Mouse (Mus musculus) macrophage (primary cell): ENCODE measurements around the gene Spryd7. TPM values are rescaled to one million over a fixed set of nuclear protein-coding genes. Genes with fewer than 3 reads are reported as not detected.
"Not testable (repeated sequence)": the region's sequence is repeated elsewhere in the genome, so short reads cannot be mapped to it uniquely, and the experiment has no call there.

ENCODE experiments used
- H3K27ac ChIP-seq: fragments of 350-480 bp; formaldehyde crosslinking; 2 replicates; pipeline ENCODE4 v1.9.0; 2021
- H3K36me3 ChIP-seq: fragments of 350-480 bp; formaldehyde crosslinking; 2 replicates; pipeline ENCODE4 v1.9.0; 2021; ENCODE audit errors: inconsistent target
- H3K4me3 ChIP-seq: fragments of 350-480 bp; formaldehyde crosslinking; 2 replicates; pipeline ENCODE4 v1.9.0; 2021; ENCODE audit errors: inconsistent target
- H3K79me2 ChIP-seq: fragments of 350-480 bp; formaldehyde crosslinking; 2 replicates; pipeline ENCODE4 v1.9.0; 2021; ENCODE audit errors: inconsistent target
- WGBS: methylation state at CpG from one replicate; pipeline ENCODE4 v1.1.7; 2026; ENCODE audit warnings: inconsistent platforms; ENCODE audit not compliant: missing documents; 5-methylcytosine and 5-hydroxymethylcytosine counted together
- polyA plus RNA-seq: library from polyadenylated mRNA; stranded (reverse); fragments of 250-400 nt; gene quantifications from 3 replicates; pipeline ENCODE4 v1.2.4, GENCODE M21; 2018; ENCODE audit warnings: inconsistent platforms

Spryd7 gene
- polyA plus RNA-seq, 1 experiment from 2014 or later, result 22.4 TPM

- 64% methylated on average over 2 of the region's 2 CpGs for WGBS
- Histone ChIP-seq H3K36me3 (no peaks in the 10 kb centered on the region), H3K4me3 (no peak overlapping the region), H3K27ac (no peak overlapping the region), H3K79me2 (no peaks in the 10 kb centered on the region)
Observed at GRCm38 (mm10) chr14:61569344-61569743, 12.7 kb upstream of the Spryd7 start.

- not testable (repeated sequence) for H3K4me3 ChIP-seq, H3K27ac ChIP-seq, H3K79me2 ChIP-seq, H3K36me3 ChIP-seq
- 85% methylated on average over 4 of the region's 4 CpGs for WGBS
Observed at GRCm38 (mm10) chr14:61566211-61566610, 9.5 kb upstream of the Spryd7 start.

DNA sequence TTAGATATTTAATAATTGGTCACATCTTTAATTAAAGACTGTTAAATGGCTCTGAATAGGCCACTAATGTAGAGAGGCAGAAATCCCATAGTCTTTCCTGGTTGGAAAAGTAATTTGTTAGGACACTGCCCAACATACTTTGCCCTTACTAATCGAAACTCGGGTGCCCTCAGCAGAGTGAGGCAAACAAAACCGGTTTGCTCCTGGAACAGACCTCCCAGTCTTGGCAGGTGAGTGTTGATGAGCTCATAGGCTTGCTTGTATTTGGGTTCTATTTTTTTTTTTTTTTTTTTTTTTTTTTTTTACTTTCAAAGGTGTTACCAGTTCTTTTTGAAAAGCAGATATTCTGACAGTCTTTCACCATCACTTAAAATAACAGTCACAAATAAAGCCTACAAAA, 3.2 kb upstream of the Spryd7 start:
- Histone ChIP-seq H3K79me2 (peaks cover 15% of the 10 kb centered on the region), H3K4me3 (no peak overlapping the region), H3K36me3 (no peaks in the 10 kb centered on the region), H3K27ac (no peak overlapping the region)
- 91% methylated on average over 3 of the region's 3 CpGs for WGBS

DNA sequence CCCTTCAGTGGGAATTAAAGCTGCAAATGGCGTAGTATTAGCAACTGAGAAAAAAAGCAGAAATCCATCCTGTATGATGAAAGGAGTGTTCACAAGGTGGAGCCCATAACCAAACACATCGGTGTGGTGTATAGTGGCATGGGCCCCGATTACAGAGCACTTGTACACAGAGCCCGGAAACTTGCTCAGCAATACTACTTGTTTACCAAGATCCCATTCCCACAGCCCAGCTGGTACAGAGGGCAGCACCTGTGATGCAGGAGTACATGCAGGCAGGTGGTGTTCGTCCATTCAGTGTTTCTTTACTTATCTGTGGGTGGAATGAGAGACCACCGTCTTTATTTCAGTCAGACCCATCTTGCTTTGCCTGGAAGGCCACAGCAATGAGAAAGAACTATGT, 2.2 kb upstream of the Spryd7 start:
- 96% methylated on average over 6 of the region's 6 CpGs for WGBS
- Histone ChIP-seq H3K36me3 (no peaks in the 10 kb centered on the region), H3K79me2 (peaks cover 24% of the 10 kb centered on the region), H3K4me3 (no peak overlapping the region), H3K27ac (no peak overlapping the region)

DNA sequence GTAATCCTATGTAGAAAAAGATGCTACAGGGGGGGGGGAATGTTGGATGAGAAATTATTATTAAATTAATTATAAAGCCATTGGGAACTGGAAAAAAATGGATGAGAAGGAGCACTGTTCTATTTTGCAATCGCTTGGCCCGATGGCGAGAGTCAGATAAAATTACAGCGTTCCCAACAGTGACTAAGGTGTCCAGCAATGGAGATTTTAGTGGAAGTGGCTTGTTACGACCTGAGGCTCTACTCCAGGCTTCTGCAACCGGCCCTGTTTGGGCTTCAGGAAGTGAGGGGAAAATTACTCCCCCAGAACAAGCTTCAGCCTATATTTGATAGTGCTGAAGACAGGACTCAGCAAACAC, 776 bp downstream of the Spryd7 start:
- WGBS, result 3% methylated on average over 6 of the region's 6 CpGs
- H3K79me2 ChIP-seq, result peaks cover 54% of the 10 kb centered on the region
- H3K4me3 ChIP-seq, result peak overlapping the region; percentile 62
- peak overlapping the region; percentile 33; the same call in 1 of the 2 replicates for H3K27ac ChIP-seq
- no peaks in the 10 kb centered on the region for H3K36me3 ChIP-seq

DNA sequence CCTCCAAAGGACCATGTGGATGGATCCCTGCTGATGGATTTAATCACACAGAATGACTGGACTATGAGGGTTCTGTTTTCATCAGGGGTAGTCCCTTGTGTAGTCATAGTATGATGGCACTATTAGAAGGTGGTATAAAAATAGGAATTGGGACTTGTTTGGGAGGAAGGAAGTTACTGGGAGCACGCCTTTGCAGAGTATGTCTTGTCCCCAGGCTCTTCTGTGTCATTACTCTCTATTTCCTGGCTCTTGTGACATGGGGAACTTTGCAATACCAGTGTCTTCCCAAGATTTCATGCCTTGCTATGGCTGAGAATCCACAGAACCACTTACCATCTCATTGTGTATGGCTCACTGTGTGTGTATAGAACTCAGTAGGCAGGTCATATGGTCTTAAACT, 8.1 kb downstream of the Spryd7 start:
- H3K36me3 ChIP-seq, result peaks cover 11% of the 10 kb centered on the region; the same call in 1 of the 2 replicates
- peaks cover 40% of the 10 kb centered on the region for H3K79me2 ChIP-seq
- H3K27ac ChIP-seq, result peak overlapping the region; percentile 51
- no peak overlapping the region for H3K4me3 ChIP-seq
- WGBS, result 10% methylated on average over 1 of the region's 1 CpGs

DNA sequence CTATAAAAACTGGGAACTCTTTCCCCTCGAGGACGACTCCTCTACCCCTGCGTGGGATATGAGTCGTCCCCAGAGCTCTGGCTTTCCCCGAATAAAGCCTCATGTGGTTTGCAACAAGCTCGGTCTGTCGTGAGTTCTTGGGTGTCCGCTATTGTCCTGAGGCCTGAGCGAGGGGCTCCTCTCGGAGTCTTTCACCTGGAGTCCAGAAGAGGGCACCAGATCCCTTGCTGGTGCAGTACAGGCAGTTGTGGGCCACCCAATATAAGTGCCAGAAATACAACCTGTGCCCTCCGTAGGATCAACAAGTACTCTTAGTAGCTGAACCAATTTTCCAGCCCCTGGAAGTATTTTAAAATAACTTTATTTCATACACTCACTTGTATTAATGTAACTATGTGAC, 18.9 kb downstream of the Spryd7 start:
- not testable (repeated sequence) for H3K4me3 ChIP-seq, H3K79me2 ChIP-seq, H3K27ac ChIP-seq
- peaks cover 16% of the 10 kb centered on the region; the same call in 1 of the 2 replicates for H3K36me3 ChIP-seq
- 94% methylated on average over 6 of the region's 11 CpGs for WGBS

DNA sequence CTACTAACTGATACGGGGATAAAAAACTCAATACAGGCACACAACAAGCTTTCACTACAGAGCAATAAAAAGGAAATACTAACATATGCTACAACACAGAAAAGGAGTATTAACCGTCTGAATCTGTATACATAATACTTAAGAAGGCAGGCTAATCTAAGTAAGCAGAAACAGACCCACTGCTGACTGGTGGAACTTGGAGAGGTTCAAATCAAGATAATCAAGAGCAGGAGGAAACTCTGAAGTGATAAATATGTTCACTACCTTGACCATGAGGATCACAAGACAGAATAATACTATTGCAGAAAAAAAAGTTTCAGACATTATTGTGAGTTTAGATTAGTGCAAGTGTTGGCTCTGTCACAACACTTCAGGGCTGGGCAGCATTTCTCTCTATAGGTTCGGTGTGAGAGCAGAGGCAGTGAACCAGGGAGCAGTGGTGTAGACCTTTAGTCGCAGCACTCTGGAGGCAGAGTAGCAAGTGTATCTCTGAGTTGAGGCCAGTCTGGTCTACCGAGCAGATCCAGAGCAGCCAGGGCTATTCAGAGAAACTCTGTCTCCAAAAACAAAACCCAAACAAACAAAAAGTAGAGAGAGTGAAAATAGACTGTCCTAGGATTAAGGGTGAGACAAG, 19.9 kb downstream of the Spryd7 start:
- 98% methylated on average over 5 of the region's 5 CpGs for WGBS

DNA sequence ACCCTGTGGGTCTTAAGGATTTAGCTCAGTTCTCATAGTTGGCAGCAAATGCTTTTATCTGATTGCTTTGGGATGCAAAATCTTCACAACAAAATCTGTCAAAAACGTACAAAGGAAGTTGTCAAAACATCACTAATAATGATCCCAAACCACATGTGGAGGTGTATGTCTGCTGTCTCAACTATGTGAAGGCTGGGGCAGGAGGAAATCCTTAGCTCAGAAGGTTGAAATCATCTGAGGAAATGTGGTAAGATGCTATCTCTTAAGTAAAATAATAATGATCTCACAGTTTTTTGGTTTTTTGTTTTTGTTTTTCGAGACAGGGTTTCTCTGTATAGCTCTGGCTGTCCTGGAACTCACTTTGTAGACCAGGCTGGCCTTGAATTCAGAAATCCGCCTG, 20.9 kb downstream of the Spryd7 start:
- Histone ChIP-seq H3K4me3 (no peak overlapping the region), H3K27ac (no peak overlapping the region), H3K79me2 (no peaks in the 10 kb centered on the region), H3K36me3 (peaks cover 16% of the 10 kb centered on the region; the same call in 1 of the 2 replicates)
- WGBS, result 92% methylated on average over 3 of the region's 3 CpGs

More for the DNA sequence above, 19.9 kb downstream of the Spryd7 start:
- no peaks in the 10 kb centered on the region for H3K79me2 ChIP-seq
- H3K36me3 ChIP-seq, result peaks cover 16% of the 10 kb centered on the region; the same call in 1 of the 2 replicates
- H3K4me3 ChIP-seq, result no peak overlapping the region
- no peak overlapping the region for H3K27ac ChIP-seq

GRCm38 (mm10) chr14:61530966-61531365, 25.7 kb downstream of the Spryd7 start:
- Histone ChIP-seq H3K36me3 (peaks cover 4% of the 10 kb centered on the region; the same call in 1 of the 2 replicates), H3K4me3 (no peak overlapping the region), H3K27ac (no peak overlapping the region), H3K79me2 (no peaks in the 10 kb centered on the region)

GRCm38 (mm10) chr14:61530396-61530795, 26.3 kb downstream of the Spryd7 start:
- no peaks in the 10 kb centered on the region; the same call in 1 of the 2 replicates for H3K36me3 ChIP-seq

DNA sequence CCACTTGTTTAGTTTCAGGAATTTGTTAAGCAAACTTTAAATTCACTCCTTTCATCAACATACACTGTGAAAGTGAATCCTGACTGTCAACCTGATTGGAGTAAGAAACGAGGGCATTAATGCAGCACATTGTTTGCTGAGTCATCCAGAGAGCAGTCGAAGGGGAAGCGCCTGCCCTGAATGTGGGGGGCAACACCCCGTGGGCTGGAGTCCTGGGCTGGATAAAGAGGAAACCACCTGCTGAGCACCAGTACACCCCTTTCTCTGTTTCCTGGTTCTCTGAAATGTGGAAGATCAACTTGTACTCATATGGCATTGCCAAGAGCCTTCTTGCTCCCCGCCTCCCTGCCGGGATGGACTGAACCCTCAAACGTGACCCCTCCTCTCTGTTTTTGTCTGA, 27.2 kb downstream of the Spryd7 start:
- no peak overlapping the region for H3K4me3 ChIP-seq
- no peak overlapping the region for H3K27ac ChIP-seq
- WGBS, result 21% methylated on average over 7 of the region's 7 CpGs
- no peaks in the 10 kb centered on the region; the same call in 1 of the 2 replicates for H3K36me3 ChIP-seq
- H3K79me2 ChIP-seq, result no peaks in the 10 kb centered on the region

More at GRCm38 (mm10) chr14:61530396-61530795, 26.3 kb downstream of the Spryd7 start:
- Histone ChIP-seq H3K4me3 (no peak overlapping the region), H3K27ac (no peak overlapping the region), H3K79me2 (no peaks in the 10 kb centered on the region)
- 96% methylated on average over 2 of the region's 2 CpGs for WGBS

DNA sequence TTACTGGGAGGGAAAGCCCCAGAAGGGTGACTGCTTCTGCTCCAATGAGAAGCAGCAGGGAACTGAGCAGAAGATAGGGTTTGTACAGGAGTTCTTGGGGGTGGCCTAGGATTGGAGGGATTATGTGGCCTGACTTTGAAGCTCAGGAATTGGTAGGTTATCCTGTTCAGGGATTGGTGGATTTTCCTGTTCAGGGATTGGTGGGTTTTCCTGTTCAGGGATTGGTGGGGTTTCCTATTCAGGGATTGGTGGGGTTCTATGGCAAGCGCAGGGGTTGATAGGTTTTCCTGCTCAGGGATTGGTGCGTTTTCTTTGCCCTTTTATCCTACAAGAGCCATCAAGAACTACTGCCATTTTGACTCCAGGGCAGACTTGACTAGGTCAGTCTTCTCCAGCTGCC, 30.7 kb downstream of the Spryd7 start:
- no peaks in the 10 kb centered on the region for H3K79me2 ChIP-seq
- WGBS, result 100% methylated on average over 2 of the region's 2 CpGs
- H3K36me3 ChIP-seq, result no peaks in the 10 kb centered on the region
- no peak overlapping the region for H3K27ac ChIP-seq
- no peak overlapping the region for H3K4me3 ChIP-seq

- Histone ChIP-seq H3K36me3 (no peaks in the 10 kb centered on the region), H3K79me2 (no peaks in the 10 kb centered on the region), H3K27ac (no peak overlapping the region), H3K4me3 (no peak overlapping the region)
- 50% methylated on average over 2 of the region's 2 CpGs for WGBS
Observed at GRCm38 (mm10) chr14:61523821-61524220, 32.9 kb downstream of the Spryd7 start.

GRCm38 (mm10) chr14:61518659-61519480, 37.8 kb downstream of the Spryd7 start:
- Histone ChIP-seq H3K79me2 (no peaks in the 10 kb centered on the region), H3K27ac (peak overlapping the region; percentile 89), H3K36me3 (no peaks in the 10 kb centered on the region), H3K4me3 (no peak overlapping the region)
- WGBS, result 2% methylated on average over 7 of the region's 10 CpGs
